Mouse (Mus musculus): ENCODE data around the gene Ubtd1. TPM values are rescaled to one million over a fixed set of nuclear protein-coding genes. Genes with fewer than 3 reads are reported as not detected.

Ubtd1 gene
- polyA plus RNA-seq, 1 experiment from 2014 or later: 21.3 TPM

GRCm38 (mm10) chr19:42051351-42051750, 69.8 kb downstream of the Ubtd1 start:
- H3K9me3 ChIP-seq (ENCODE audit: control insufficient read depth, low read length): no peaks in the 10 kb centered on the region
- H3K4me3 ChIP-seq (ENCODE audit: low read depth, low read length): no peak overlapping the region
- no peak overlapping the region for H3K4me2 ChIP-seq (replicated peaks; ENCODE audit: low read depth)
- no peaks in the 10 kb centered on the region for H3K27me3 ChIP-seq (ENCODE audit: control insufficient read depth, insufficient read depth, low read length)
- no peaks in the 10 kb centered on the region for H3K36me3 ChIP-seq (ENCODE audit: control insufficient read depth, insufficient read depth, low read length)
- ATAC-seq (ENCODE audit: low FRiP score, low TSS enrichment): no peak
- WGBS: 84% methylated on average over 3 of the region's 3 CpGs
- no peak overlapping the region for H3K9ac ChIP-seq (ENCODE audit: low read length)
- no peaks in the 10 kb centered on the region for H3K4me1 ChIP-seq (replicated peaks; ENCODE audit: control insufficient read depth, insufficient read depth)
- TF ChIP-seq CTCF (IDR thresholded peaks at IDR 0.05; ENCODE audit: low read depth) (no peak), EP300 (optimal IDR thresholded peaks at IDR 0.05) (no peak)
- H3K27ac ChIP-seq (replicated peaks): no peak overlapping the region
- DNase-seq (ENCODE audit: low spot score): no peak

- no peak within 1 kb of the TSS for H3K27ac ChIP-seq (replicated peaks)
- no peak within 1 kb of the TSS for H3K4me3 ChIP-seq (ENCODE audit: low read depth, low read length)
- no peaks in the 10 kb centered on the region for H3K27me3 ChIP-seq (ENCODE audit: control insufficient read depth, insufficient read depth, low read length)
- ATAC-seq (ENCODE audit: low FRiP score, low TSS enrichment) (0 out of 2 replicates have a peak, but pooled peaks have one; percentile 32), DNase-seq (ENCODE audit: low spot score) (no peak)
- H3K9me3 ChIP-seq (ENCODE audit: control insufficient read depth, low read length): no peaks in the 10 kb centered on the region
- no peak for TF ChIP-seq CTCF (IDR thresholded peaks at IDR 0.05; ENCODE audit: low read depth)
- TF ChIP-seq EP300 (optimal IDR thresholded peaks at IDR 0.05): no peak
- no peaks in the 10 kb centered on the region for H3K36me3 ChIP-seq (ENCODE audit: control insufficient read depth, insufficient read depth, low read length)
- no peak within 1 kb of the TSS for H3K4me2 ChIP-seq (replicated peaks; ENCODE audit: low read depth)
- no peak within 1 kb of the TSS for H3K9ac ChIP-seq (ENCODE audit: low read length)
- 70% methylated on average over 4 of the region's 4 CpGs for WGBS
- H3K4me1 ChIP-seq (replicated peaks; ENCODE audit: control insufficient read depth, insufficient read depth): no peaks in the 10 kb centered on the region
Observed at GRCm38 (mm10) chr19:42051948-42052347, 70.4 kb downstream of the Ubtd1 start, which contains the start of gene 4933411K16Rik. TSS of gene 4933411K16Rik (plus strand) at chr19:42052248.

GRCm38 (mm10) chr19:42054255-42054654, 72.7 kb downstream of the Ubtd1 start:
- Histone ChIP-seq H3K27me3 (ENCODE audit: control insufficient read depth, insufficient read depth, low read length) (no peaks in the 10 kb centered on the region), H3K9ac (ENCODE audit: low read length) (no peak overlapping the region), H3K27ac (replicated peaks) (no peak overlapping the region), H3K4me3 (ENCODE audit: low read depth, low read length) (no peak overlapping the region), H3K4me1 (replicated peaks; ENCODE audit: control insufficient read depth, insufficient read depth) (no peaks in the 10 kb centered on the region), H3K9me3 (ENCODE audit: control insufficient read depth, low read length) (no peaks in the 10 kb centered on the region), H3K4me2 (replicated peaks; ENCODE audit: low read depth) (no peak overlapping the region), H3K36me3 (ENCODE audit: control insufficient read depth, insufficient read depth, low read length) (no peaks in the 10 kb centered on the region)
- DNase-seq (ENCODE audit: low spot score) (no peak), ATAC-seq (ENCODE audit: low FRiP score, low TSS enrichment) (no peak)
- WGBS: 76% methylated on average over 6 of the region's 6 CpGs
- no peak for TF ChIP-seq CTCF (IDR thresholded peaks at IDR 0.05; ENCODE audit: low read depth)
- no peak for TF ChIP-seq EP300 (optimal IDR thresholded peaks at IDR 0.05)

- no peaks in the 10 kb centered on the region for H3K4me1 ChIP-seq (replicated peaks; ENCODE audit: control insufficient read depth, insufficient read depth)
- H3K9me3 ChIP-seq (ENCODE audit: control insufficient read depth, low read length): no peaks in the 10 kb centered on the region
- 85% methylated on average over 2 of the region's 2 CpGs for WGBS
- no peaks in the 10 kb centered on the region for H3K27me3 ChIP-seq (ENCODE audit: control insufficient read depth, insufficient read depth, low read length)
- no peak overlapping the region for H3K27ac ChIP-seq (replicated peaks)
- ATAC-seq (ENCODE audit: low FRiP score, low TSS enrichment) (no peak), DNase-seq (ENCODE audit: low spot score) (no peak)
- H3K4me2 ChIP-seq (replicated peaks; ENCODE audit: low read depth): no peak overlapping the region
- no peaks in the 10 kb centered on the region for H3K36me3 ChIP-seq (ENCODE audit: control insufficient read depth, insufficient read depth, low read length)
- no peak overlapping the region for H3K9ac ChIP-seq (ENCODE audit: low read length)
- no peak overlapping the region for H3K4me3 ChIP-seq (ENCODE audit: low read depth, low read length)
- TF ChIP-seq CTCF (IDR thresholded peaks at IDR 0.05; ENCODE audit: low read depth) (no peak), EP300 (optimal IDR thresholded peaks at IDR 0.05) (no peak)
Observed at GRCm38 (mm10) chr19:42055881-42056280, 74.3 kb downstream of the Ubtd1 start.

- Histone ChIP-seq H3K27ac (replicated peaks) (no peak overlapping the region), H3K4me1 (replicated peaks; ENCODE audit: control insufficient read depth, insufficient read depth) (no peaks in the 10 kb centered on the region), H3K27me3 (ENCODE audit: control insufficient read depth, insufficient read depth, low read length) (no peaks in the 10 kb centered on the region), H3K4me3 (ENCODE audit: low read depth, low read length) (no peak overlapping the region), H3K36me3 (ENCODE audit: control insufficient read depth, insufficient read depth, low read length) (no peaks in the 10 kb centered on the region), H3K9ac (ENCODE audit: low read length) (no peak overlapping the region), H3K9me3 (ENCODE audit: control insufficient read depth, low read length) (no peaks in the 10 kb centered on the region), H3K4me2 (replicated peaks; ENCODE audit: low read depth) (no peak overlapping the region)
- ATAC-seq (ENCODE audit: low FRiP score, low TSS enrichment): no peak
- whole genome bisulfite sequencing: 82% methylated on average over 6 of the region's 6 CpGs
- no peak for DNase-seq (ENCODE audit: low spot score)
- TF ChIP-seq EP300 (optimal IDR thresholded peaks at IDR 0.05) (no peak), CTCF (IDR thresholded peaks at IDR 0.05; ENCODE audit: low read depth) (no peak)
Observed at GRCm38 (mm10) chr19:42056719-42057409, 75.3 kb downstream of the Ubtd1 start.

GRCm38 (mm10) chr19:42058426-42058825, 76.9 kb downstream of the Ubtd1 start:
- TF ChIP-seq EP300 (optimal IDR thresholded peaks at IDR 0.05): no peak
- no peak for TF ChIP-seq CTCF (IDR thresholded peaks at IDR 0.05; ENCODE audit: low read depth)
- DNase-seq (ENCODE audit: low spot score): no peak

More at GRCm38 (mm10) chr19:42058426-42058825, 76.9 kb downstream of the Ubtd1 start:
- H3K9ac ChIP-seq (ENCODE audit: low read length): no peak overlapping the region
- no peak overlapping the region for H3K4me3 ChIP-seq (ENCODE audit: low read depth, low read length)
- no peaks in the 10 kb centered on the region for H3K4me1 ChIP-seq (replicated peaks; ENCODE audit: control insufficient read depth, insufficient read depth)
- H3K9me3 ChIP-seq (ENCODE audit: control insufficient read depth, low read length): no peaks in the 10 kb centered on the region
- no peak overlapping the region for H3K27ac ChIP-seq (replicated peaks)
- no peaks in the 10 kb centered on the region for H3K36me3 ChIP-seq (ENCODE audit: control insufficient read depth, insufficient read depth, low read length)
- H3K27me3 ChIP-seq (ENCODE audit: control insufficient read depth, insufficient read depth, low read length): no peaks in the 10 kb centered on the region
- ATAC-seq (ENCODE audit: low FRiP score, low TSS enrichment): peak; percentile 58; the same call in 1 of the 2 replicates
- WGBS: 46% methylated on average over 7 of the region's 7 CpGs
- H3K4me2 ChIP-seq (replicated peaks; ENCODE audit: low read depth): no peak overlapping the region
